Mouse (Mus musculus) brain, embryonic 14.5 days (tissue): ENCODE data around the gene Sorbs1.

Source experiments
- CTCF ChIP-seq: fragments of 200-500 bp; IDR thresholded peaks from 2 replicates; pipeline ENCODE4 v1.5.1; 2012; ENCODE audit warnings: inconsistent platforms, mild to moderate bottlenecking, moderate library complexity, borderline replicate concordance; ENCODE audit not compliant: insufficient read depth, insufficient read length; ENCODE audit errors: extremely low read depth
- POLR2A ChIP-seq: fragments of 200-500 bp; IDR thresholded peaks from 2 replicates; pipeline ENCODE4 v1.6.1; 2012; ENCODE audit warnings: mild to moderate bottlenecking, inconsistent platforms, borderline replicate concordance; ENCODE audit not compliant: poor library complexity, insufficient read depth, insufficient read length, severe bottlenecking; ENCODE audit errors: extremely low read depth

DNA sequence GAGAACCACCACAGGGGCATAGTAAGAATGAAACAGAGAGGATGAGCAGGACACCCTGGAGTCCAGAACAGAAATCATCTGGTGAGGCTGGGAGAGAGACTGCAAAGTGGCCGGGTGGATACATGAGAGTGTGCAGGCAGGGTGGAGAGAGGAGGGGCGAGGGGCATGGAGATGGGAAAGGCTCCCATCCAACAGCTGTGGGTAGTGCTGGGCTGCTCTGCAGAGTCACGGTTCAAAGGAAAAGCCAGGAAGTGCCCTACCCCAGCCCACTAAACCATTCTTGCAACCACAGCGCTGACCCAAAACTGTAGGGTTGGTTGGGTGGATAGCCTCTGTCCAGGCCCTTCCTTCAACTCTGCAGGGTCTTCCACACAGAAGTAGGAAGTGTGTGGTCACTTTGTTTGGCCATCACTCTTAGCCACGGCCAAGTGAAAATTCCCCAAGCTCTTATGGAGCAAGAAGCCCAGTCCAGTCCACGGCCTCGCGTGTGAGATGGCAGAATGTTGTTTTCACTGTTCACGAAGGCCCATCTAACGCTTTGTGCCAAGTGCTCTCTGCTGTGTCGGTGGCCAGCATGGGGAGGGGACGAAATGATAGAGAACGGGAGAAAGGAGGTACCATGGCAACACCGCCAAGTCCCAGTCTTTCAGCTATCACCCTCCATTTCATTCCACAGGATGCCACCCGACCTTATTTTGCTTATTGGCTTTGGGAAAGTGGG, 203.0 kb downstream of the Sorbs1 start:
- TF ChIP-seq CTCF (no peak), POLR2A (no peak)
